Mouse (Mus musculus): ENCODE measurements at regions not wholly inside any gene's neighbourhood (a gene's known extent, or its start where the extent isn't known, plus 50 kb on each side); places are given as distances from the start of the nearest gene placed in this dataset.

GRCm38 (mm10) chr1:88809756-88810155 is 107.7 kb upstream of the Arl4c start:
- TF ChIP-seq CTCF (IDR thresholded peaks at IDR 0.05; ENCODE audit: extremely low read depth, insufficient read depth, low read length) (no peak), POLR2A (IDR thresholded peaks at IDR 0.05; ENCODE audit: extremely low read depth, insufficient read depth, low read length) (no peak)

Measured in cortical plate, adult 2 months (tissue).